Mouse (Mus musculus) heart, embryonic 11.5 days (tissue): ENCODE measurements around the gene Zcchc24. TPM values are rescaled to one million over a fixed set of nuclear protein-coding genes. Genes with fewer than 3 reads are reported as not detected.

ENCODE experiments used
- ATAC-seq: fragments of 200-750 bp; cut with Nextera tagmentation; replicated peaks from 2 replicates; pipeline ENCODE4 v1.8.0; 2017; ENCODE audit warnings: moderate library complexity; ENCODE audit not compliant: insufficient number of reproducible peaks, low FRiP score, low TSS enrichment
- H3K27ac ChIP-seq: fragments of 300-500 bp; sonication (generic); 2 replicates; pipeline ENCODE4 v1.5.1; 2014; ENCODE audit warnings: mild to moderate bottlenecking, low read depth, low read length
- H3K27me3 ChIP-seq: fragments of 300-500 bp; sonication (generic); 2 replicates; pipeline ENCODE4 v1.6.1; 2014; ENCODE audit warnings: mild to moderate bottlenecking, low read length, mixed read lengths; ENCODE audit not compliant: control insufficient read depth, insufficient read depth
- H3K36me3 ChIP-seq: fragments of 300-500 bp; sonication (generic); 2 replicates; pipeline ENCODE4 v1.6.1; 2014; ENCODE audit warnings: mild to moderate bottlenecking, low read length, moderate library complexity, mixed read lengths; ENCODE audit not compliant: control insufficient read depth, insufficient read depth
- H3K4me1 ChIP-seq: fragments of 300-500 bp; sonication (generic); 2 replicates; pipeline ENCODE4 v1.6.1; 2014; ENCODE audit warnings: low read length; ENCODE audit not compliant: control insufficient read depth, insufficient read depth
- H3K4me2 ChIP-seq: fragments of 300-500 bp; sonication (generic); 2 replicates; pipeline ENCODE4 v1.6.1; 2014; ENCODE audit warnings: mild to moderate bottlenecking, moderate library complexity
- H3K4me3 ChIP-seq: fragments of 300-500 bp; sonication (generic); 2 replicates; pipeline ENCODE4 v1.5.1; 2014; ENCODE audit warnings: low read depth, low read length
- H3K9ac ChIP-seq: fragments of 300-500 bp; sonication (generic); 2 replicates; pipeline ENCODE4 v1.6.1; 2014; ENCODE audit warnings: mild to moderate bottlenecking, low read depth, low read length, moderate library complexity
- H3K9me3 ChIP-seq: fragments of 300-500 bp; sonication (generic); replicated peaks from 2 replicates; pipeline ENCODE4 v1.6.1; 2016; ENCODE audit warnings: low read length; ENCODE audit not compliant: control insufficient read depth
- WGBS: fragments of 180-500 bp; shearing (Covaris S2); extraction: QIAGEN DNeasy Blood & Tissue Kit; methylation state at CpG from one replicate; pipeline ENCODE4 v1.1.7; 2014; ENCODE audit not compliant: insufficient replicate concordance; 5-methylcytosine and 5-hydroxymethylcytosine counted together
- polyA plus RNA-seq: library from polyadenylated mRNA; unstranded; fragments of >200 nt; fragmentation: Nextera tagmentation; extraction: Ambion mirVana; gene quantifications from 2 replicates; pipeline ENCODE4 v1.2.1, GENCODE M21; 2014

Gene Zcchc24
- polyA plus RNA-seq, 1 experiment from 2014 or later = 22.6 TPM

DNA sequence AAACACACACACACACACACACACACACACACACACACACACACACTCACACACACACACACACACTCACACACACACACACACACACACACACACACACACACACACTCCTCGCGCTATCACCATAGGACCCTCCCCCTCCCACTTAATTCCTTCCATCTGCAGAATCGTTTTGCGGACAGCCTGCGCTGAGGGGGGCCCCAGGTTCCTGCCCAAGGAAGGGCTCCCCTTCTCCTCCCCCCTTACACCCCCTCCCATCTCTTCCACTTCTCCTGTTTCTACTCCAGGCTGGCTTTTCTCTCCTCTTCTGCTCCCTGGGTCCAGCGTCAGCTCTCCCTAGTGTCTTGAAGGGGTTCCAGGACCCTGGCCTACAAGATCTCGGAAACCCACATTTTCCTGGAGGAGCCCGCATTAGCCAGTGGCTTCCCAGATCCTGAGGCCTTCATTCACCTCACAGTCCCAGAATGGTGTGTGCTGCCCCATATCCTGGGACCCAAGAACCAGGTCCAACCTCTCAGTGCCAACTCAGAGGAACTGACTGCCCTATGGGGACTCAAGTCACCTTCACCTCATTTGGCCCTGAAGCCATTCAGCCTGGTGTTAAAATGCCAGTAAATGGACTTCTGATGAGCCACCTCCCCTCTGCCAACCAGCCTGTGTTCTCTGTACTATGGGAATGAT is 927 bp upstream of the Zcchc24 start:
- no peak overlapping the region; the same call in 1 of the 2 replicates for H3K4me3 ChIP-seq
- ATAC-seq = no peak

DNA sequence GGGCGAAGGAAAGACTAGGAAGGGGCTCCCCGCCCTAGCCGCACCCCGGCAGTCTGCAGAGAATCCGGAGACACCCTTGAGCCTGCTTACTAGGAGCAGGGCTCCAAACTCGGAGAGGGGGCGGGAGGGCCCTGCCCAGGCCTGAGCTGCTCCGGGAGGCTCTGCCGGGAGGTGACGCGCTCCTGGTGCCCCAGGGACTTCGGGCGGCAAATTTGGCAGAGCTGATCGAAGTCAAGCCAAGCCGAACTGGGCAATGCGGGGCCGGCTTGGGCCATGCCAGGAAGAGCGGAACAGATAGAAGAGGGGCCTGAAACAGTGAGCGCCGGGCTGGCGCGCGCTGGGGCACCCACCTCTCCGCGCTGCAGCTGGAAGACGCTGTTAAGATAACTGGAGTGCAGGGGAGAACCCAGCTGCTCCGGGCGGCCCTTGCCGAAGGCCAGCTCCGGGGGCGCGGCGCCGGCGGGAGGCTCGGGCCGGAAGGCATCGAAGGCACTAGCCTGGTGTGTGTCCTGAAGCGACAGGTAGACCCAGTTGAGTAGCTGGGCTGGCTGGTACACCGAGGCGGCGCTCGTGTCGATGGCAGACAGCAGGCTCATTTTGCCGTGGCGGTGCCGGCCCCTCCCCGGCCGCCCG is 462 bp downstream of the Zcchc24 start:
- Histone ChIP-seq H3K4me1 (peaks cover 33% of the 10 kb centered on the region), H3K9me3 (no peaks in the 10 kb centered on the region), H3K27me3 (no peaks in the 10 kb centered on the region), H3K9ac (peak overlapping the region; percentile 88), H3K27ac (peak overlapping the region; percentile 79), H3K4me2 (peak overlapping the region; percentile 94), H3K36me3 (no peaks in the 10 kb centered on the region), H3K4me3 (peak overlapping the region; percentile 78)
- peak; percentile 32 for ATAC-seq
- under 1% methylated on average over 46 of the region's 50 CpGs for WGBS

More for the DNA sequence above, 927 bp upstream of the Zcchc24 start:
- H3K4me2 ChIP-seq = peak overlapping the region; percentile 94
- 22% methylated on average over 8 of the region's 8 CpGs for WGBS
- no peaks in the 10 kb centered on the region for H3K36me3 ChIP-seq
- no peak overlapping the region for H3K9ac ChIP-seq
- peaks cover 47% of the 10 kb centered on the region for H3K4me1 ChIP-seq
- no peaks in the 10 kb centered on the region for H3K9me3 ChIP-seq
- H3K27ac ChIP-seq = no peak overlapping the region
- no peaks in the 10 kb centered on the region for H3K27me3 ChIP-seq

DNA sequence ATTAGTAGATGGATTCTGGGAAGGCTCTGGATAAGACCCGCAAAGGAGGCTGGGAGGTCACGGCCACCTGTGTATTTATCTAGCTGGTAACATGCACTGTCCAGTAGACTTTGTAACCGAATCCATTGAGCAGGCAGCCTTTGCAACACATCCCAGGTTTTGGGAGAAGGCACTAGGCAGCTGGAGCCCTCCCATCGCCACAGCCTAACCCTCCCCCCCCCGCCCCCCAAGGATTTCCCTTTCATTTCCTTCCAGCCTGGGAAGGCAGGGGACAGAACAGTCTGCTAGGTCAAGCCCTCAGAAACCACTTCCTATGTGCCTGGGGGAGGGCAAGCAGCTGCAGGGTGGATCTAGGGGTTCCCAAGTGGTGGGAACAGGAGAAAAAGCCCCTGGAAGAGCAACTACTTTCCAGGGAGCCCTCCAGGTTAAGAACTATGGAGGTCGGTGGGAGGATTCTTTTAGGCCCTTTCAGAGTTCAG is 1.1 kb downstream of the Zcchc24 start:
- peaks cover 27% of the 10 kb centered on the region for H3K4me1 ChIP-seq
- H3K9me3 ChIP-seq = no peaks in the 10 kb centered on the region
- H3K27me3 ChIP-seq = no peaks in the 10 kb centered on the region
- ATAC-seq = no peak
- H3K9ac ChIP-seq = peak overlapping the region; percentile 88
- whole genome bisulfite sequencing = 11% methylated on average over 6 of the region's 6 CpGs
- H3K36me3 ChIP-seq = no peaks in the 10 kb centered on the region
- peak overlapping the region; percentile 78 for H3K4me3 ChIP-seq
- H3K4me2 ChIP-seq = peak overlapping the region; percentile 94
- H3K27ac ChIP-seq = peak overlapping the region; percentile 79

DNA sequence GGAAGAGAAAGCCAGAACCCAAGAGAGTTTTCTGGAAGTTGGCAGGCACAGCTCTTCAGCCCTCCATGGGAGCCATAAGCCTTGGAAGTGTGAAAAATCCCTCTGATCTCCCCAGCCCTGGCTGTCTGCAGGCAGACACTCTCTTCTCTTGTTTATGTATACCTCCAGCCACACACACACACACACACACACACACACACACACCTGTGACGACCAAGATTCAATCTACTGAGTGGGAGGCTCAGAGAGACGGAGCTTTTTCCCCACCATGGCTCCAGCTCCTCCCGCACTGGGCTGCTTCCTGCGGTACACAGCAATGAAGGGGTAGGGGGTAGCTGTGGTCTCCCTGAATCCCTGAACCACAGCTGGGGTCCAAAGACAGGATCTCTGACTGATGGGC is 2.4 kb downstream of the Zcchc24 start:
- Histone ChIP-seq H3K27me3 (no peaks in the 10 kb centered on the region), H3K4me1 (peaks cover 27% of the 10 kb centered on the region), H3K4me3 (peak overlapping the region; percentile 78), H3K27ac (no peak overlapping the region), H3K9ac (peak overlapping the region; percentile 88), H3K36me3 (no peaks in the 10 kb centered on the region), H3K9me3 (no peaks in the 10 kb centered on the region), H3K4me2 (peak overlapping the region; percentile 94)
- ATAC-seq = no peak
- 56% methylated on average over 4 of the region's 4 CpGs for WGBS

DNA sequence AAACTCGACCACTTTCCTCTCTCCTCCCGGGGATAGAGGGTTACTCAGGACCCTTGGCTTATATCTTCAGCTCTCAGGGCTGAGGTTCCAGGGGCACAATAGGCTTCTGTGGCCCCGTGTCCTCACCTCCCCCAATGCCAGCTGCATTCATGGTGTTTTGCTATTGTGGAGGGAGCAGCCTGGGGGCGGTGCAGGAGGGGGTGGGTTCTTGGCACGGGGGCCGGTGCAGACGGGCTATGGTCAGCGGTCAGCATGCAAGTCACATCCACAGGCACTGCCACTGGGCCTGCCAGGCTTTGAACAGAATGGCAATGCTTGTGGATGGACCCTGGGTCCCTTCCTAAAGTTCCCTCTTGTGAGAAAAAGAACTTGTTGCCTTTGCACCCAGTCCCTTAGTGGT is 2.9 kb downstream of the Zcchc24 start:
- Histone ChIP-seq H3K4me3 (peak overlapping the region; percentile 4; the same call in 1 of the 2 replicates), H3K27me3 (no peaks in the 10 kb centered on the region), H3K9me3 (no peaks in the 10 kb centered on the region), H3K36me3 (no peaks in the 10 kb centered on the region), H3K4me2 (peak overlapping the region; percentile 94), H3K4me1 (peaks cover 32% of the 10 kb centered on the region), H3K9ac (peak overlapping the region; percentile 88), H3K27ac (no peak overlapping the region)
- WGBS = 47% methylated on average over 8 of the region's 8 CpGs
- ATAC-seq = no peak

DNA sequence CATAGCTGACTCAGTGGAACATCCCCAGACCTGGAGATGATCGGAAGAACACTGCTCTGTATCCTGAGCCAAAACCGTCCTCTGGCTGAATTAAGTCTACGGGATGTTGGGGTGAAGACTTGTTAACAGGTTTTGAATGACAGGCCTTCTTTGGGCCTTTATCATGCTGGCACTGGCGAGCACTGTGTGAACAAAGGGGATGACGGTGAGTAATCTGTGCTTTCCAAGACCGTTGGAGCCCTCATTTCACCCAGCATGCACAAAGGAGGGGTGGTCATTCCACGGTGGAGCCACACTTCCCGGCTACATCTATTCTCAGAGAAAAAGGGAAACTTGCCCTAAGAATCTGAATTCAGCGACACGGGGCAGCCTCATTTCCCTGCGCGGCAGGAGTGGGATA is 3.7 kb downstream of the Zcchc24 start:
- Histone ChIP-seq H3K4me3 (no peak overlapping the region), H3K9me3 (no peaks in the 10 kb centered on the region), H3K4me2 (no peak overlapping the region; the same call in 1 of the 2 replicates), H3K27me3 (no peaks in the 10 kb centered on the region), H3K27ac (no peak overlapping the region), H3K36me3 (no peaks in the 10 kb centered on the region), H3K4me1 (peaks cover 36% of the 10 kb centered on the region), H3K9ac (no peak overlapping the region)
- WGBS = 54% methylated on average over 12 of the region's 12 CpGs
- no peak for ATAC-seq

DNA sequence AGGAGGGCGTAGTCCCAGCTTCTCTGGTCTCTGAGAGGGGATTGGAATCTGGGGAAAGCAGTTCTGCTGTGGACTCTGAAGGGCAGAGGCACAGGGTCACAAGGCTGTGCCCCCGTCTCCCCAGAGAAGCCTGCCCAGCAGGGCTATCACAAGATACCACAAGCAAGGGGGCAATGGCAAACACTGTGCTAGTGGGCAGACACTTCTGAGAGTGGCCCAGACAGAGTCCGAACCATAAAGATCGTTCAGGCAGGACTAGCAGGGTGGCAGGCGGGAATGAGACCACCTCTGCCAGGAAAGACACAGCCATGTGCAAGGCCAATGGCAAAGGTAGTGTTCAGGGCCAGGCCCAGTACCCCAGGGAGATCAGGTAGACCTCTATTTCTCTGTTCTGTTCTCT is 7.7 kb downstream of the Zcchc24 start:
- peaks cover 46% of the 10 kb centered on the region for H3K4me1 ChIP-seq
- H3K27ac ChIP-seq = no peak overlapping the region
- no peaks in the 10 kb centered on the region for H3K36me3 ChIP-seq
- no peak for ATAC-seq
- H3K4me2 ChIP-seq = no peak overlapping the region
- H3K9me3 ChIP-seq = no peaks in the 10 kb centered on the region
- H3K4me3 ChIP-seq = no peak overlapping the region
- WGBS = 87% methylated on average over 5 of the region's 5 CpGs
- no peak overlapping the region for H3K9ac ChIP-seq
- no peaks in the 10 kb centered on the region for H3K27me3 ChIP-seq

DNA sequence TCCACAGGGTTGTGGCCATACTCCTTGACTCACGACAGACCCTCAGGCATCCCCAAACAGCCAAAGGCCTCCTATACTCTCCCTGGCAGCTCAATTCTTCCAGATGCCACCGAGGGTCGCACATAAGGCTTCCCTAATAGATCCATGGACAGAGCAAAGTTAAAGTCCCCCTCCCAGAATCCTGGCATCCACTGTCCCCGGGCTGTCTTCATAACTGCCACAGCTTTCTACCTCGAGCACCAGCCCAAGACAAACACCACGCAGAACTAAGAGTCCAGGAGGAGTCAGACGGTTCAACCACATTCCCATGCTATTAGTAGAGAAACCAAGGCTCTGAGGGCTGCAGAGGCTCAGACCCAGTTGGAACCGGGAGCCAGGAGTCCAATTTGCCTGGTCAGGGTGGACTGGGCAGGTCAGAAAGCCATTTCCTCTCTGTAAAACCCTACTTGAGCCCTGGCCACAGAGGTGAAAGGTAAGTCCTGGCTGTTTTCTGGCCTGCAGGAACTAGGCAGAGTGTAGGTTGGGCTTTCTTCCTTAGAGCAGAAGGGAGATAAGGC is 8.8 kb downstream of the Zcchc24 start:
- Histone ChIP-seq H3K27me3 (no peaks in the 10 kb centered on the region), H3K4me3 (no peak overlapping the region), H3K36me3 (no peaks in the 10 kb centered on the region), H3K9me3 (no peaks in the 10 kb centered on the region), H3K4me2 (no peak overlapping the region), H3K9ac (no peak overlapping the region), H3K4me1 (peaks cover 52% of the 10 kb centered on the region), H3K27ac (no peak overlapping the region)
- ATAC-seq = no peak
- WGBS = 61% methylated on average over 8 of the region's 8 CpGs
